Mouse (Mus musculus): ENCODE data around the gene Ascl4. TPM values are rescaled to one million over a fixed set of nuclear protein-coding genes. Genes with fewer than 3 reads are reported as not detected.

Ascl4 gene
- polyA plus RNA-seq, 1 experiment: not detected

DNA sequence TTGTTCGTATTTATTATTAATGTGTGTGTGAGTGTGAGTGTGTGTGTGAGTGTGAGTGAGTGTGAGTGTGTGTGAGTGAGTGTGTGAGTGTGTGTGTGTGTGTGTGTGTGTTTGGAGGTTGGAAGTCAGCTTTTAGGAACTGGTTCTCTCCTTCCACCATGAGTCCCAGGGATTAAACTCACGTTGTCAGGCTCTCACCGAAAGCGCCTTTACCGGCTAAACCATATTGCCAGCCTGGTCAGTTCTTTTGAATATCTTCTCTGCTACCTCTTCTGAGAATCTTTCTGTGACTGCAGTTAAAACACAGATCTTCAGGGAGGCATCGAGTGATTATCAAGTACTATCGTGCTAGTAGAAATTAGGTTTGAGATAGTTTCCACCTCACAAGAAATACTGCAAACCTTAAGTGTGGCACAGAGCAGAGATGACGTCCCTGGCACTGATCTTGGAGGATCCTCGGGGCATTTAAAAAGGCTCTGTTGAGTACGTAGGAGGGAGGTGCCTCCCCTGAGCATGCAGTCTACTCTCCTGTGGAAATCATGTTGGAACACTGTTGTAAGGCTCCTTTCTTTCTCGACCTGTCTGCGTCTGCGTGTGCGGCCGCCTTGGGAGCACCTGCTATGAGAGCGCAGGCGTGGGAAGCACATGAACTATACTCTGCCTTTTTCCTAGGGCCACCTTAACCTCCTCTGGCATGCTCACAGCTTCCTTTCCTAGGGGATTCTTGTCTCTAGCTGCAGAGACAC is 40.1 kb downstream of the Ascl4 start:
- TF ChIP-seq FOSL1 (IDR thresholded peaks at IDR 0.05; ENCODE audit: insufficient read depth, low read length, poor library complexity, severe bottlenecking) (no peak), MYOD1 (IDR thresholded peaks at IDR 0.05; ENCODE audit: control insufficient read depth, insufficient read length, low read depth) (no peak), USF1 (IDR thresholded peaks at IDR 0.05; ENCODE audit: low read depth) (no peak), MAX (IDR thresholded peaks at IDR 0.05) (no peak), MYOG (IDR thresholded peaks at IDR 0.05; ENCODE audit: control insufficient read depth, extremely low read depth, insufficient read length) (no peak), CEBPB (IDR thresholded peaks at IDR 0.05; ENCODE audit: low read depth) (no peak), CTCF (IDR thresholded peaks at IDR 0.05; ENCODE audit: control insufficient read depth, insufficient read depth, insufficient read length) (no peak)
- Histone ChIP-seq H3K36me3 (ENCODE audit: control insufficient read depth, insufficient read depth) (no peaks in the 10 kb centered on the region), H3ac (ENCODE audit: control insufficient read depth, insufficient read length, low read depth) (no peak overlapping the region), H3K27me3 (ENCODE audit: control insufficient read depth, insufficient read depth, insufficient read length) (peaks cover 26% of the 10 kb centered on the region), H3K79me2 (ENCODE audit: control insufficient read depth, insufficient read depth) (no peaks in the 10 kb centered on the region), H3K4me3 (ENCODE audit: insufficient read depth, poor library complexity, severe bottlenecking) (no peak overlapping the region), H3K79me3 (ENCODE audit: low read depth) (no peaks in the 10 kb centered on the region)

DNA sequence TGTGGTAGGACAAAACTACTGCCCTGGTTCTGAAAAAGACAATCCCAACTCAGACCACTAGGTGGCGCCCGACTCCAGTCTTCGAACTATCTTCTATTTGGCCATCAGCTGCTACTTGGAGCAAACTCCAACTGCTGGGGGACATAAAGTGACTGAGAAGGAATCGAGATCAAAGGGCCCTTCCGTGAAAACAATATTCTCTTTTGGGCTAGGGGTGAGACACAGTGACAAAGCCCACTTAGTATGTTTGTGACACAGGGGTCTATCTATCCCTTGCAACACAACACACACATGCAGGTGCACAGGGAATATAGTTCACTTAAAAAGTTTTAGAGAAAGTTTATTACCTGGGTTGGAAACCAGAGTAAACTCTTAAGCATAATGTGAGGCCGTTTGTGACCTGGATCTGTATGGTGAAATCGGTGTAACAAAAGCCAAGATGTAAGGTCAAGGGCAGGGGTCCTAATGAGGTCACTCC is 40.7 kb downstream of the Ascl4 start:
- Histone ChIP-seq H3K36me3 (ENCODE audit: control insufficient read depth, insufficient read depth) (no peaks in the 10 kb centered on the region), H3K4me3 (ENCODE audit: insufficient read depth, poor library complexity, severe bottlenecking) (no peak overlapping the region), H3K79me2 (ENCODE audit: control insufficient read depth, insufficient read depth) (no peaks in the 10 kb centered on the region), H3K27me3 (ENCODE audit: control insufficient read depth, insufficient read depth, insufficient read length) (peaks cover 30% of the 10 kb centered on the region), H3ac (ENCODE audit: control insufficient read depth, insufficient read length, low read depth) (no peak overlapping the region), H3K79me3 (ENCODE audit: low read depth) (no peaks in the 10 kb centered on the region)
- TF ChIP-seq MAX (IDR thresholded peaks at IDR 0.05): no peak
- TF ChIP-seq CTCF (IDR thresholded peaks at IDR 0.05; ENCODE audit: control insufficient read depth, insufficient read depth, insufficient read length): peak; percentile 57
- no peak for TF ChIP-seq FOSL1 (IDR thresholded peaks at IDR 0.05; ENCODE audit: insufficient read depth, low read length, poor library complexity, severe bottlenecking)

DNA sequence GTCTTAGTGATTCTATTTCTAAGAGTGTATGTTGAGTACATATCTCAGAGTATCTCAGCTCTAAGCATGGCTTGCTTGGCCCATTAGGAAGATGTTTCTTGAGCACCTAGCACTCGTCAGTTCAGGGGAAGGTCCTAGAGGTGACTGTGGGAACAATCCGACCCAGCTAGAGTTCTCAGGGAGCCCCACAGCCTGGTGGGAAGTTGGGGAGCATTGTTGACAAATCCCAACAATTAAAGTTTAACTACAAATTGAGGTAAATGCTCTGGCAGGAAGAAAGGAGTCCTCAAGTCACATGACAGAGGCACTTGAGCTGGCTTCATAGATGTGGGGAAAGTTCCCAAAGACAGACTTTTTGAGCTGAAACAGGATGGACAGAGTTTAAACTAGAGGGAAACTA is 41.2 kb downstream of the Ascl4 start:
- TF ChIP-seq MAX (IDR thresholded peaks at IDR 0.05) (no peak), MYOG (IDR thresholded peaks at IDR 0.05; ENCODE audit: control insufficient read depth, extremely low read depth, insufficient read length) (no peak), USF1 (IDR thresholded peaks at IDR 0.05; ENCODE audit: low read depth) (no peak), FOSL1 (IDR thresholded peaks at IDR 0.05; ENCODE audit: insufficient read depth, low read length, poor library complexity, severe bottlenecking) (no peak), CEBPB (IDR thresholded peaks at IDR 0.05; ENCODE audit: low read depth) (no peak), MYOD1 (IDR thresholded peaks at IDR 0.05; ENCODE audit: control insufficient read depth, insufficient read length, low read depth) (no peak), CTCF (IDR thresholded peaks at IDR 0.05; ENCODE audit: control insufficient read depth, insufficient read depth, insufficient read length) (no peak)

DNA sequence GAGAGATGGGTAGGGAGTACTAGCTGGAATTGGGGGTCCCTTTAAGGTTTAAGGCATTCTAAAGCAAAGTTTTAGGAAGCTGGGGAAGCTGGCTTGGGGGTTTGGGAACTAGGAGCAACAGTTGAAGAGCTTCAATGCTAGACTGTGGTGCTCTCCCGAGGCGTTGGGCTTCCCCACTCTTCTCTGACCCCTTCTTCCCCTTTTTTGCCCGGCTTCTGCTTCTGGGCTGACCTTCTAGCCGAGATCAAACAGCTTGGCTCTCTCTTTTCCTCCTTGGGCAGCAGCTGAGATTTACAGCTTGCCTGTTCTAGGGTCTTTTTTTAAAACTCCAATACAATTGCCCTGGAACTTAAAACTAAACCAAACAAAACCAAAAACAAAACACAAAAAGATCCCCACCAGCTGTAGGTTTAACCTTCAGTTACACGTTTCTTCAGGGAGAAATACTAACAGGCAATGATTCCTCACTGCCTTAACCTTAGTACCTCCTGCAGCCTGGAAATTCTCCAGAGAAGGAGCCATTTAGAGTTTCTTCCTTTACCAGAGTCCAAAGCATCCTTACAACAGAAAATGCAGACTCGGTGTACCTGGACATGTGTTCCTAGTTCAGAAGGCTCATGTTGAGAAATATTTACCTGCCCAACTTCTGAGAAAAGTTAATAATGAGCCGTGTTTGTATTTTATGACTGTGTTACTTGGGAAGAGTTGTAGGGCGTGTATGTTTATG is 42.6 kb downstream of the Ascl4 start:
- H3K4me3 ChIP-seq (ENCODE audit: insufficient read depth, poor library complexity, severe bottlenecking): no peak overlapping the region
- no peak overlapping the region for H3ac ChIP-seq (ENCODE audit: control insufficient read depth, insufficient read length, low read depth)
- H3K36me3 ChIP-seq (ENCODE audit: control insufficient read depth, insufficient read depth): no peaks in the 10 kb centered on the region
- no peaks in the 10 kb centered on the region for H3K79me3 ChIP-seq (ENCODE audit: low read depth)
- H3K79me2 ChIP-seq (ENCODE audit: control insufficient read depth, insufficient read depth): no peaks in the 10 kb centered on the region
- no peak for TF ChIP-seq CTCF (IDR thresholded peaks at IDR 0.05; ENCODE audit: control insufficient read depth, insufficient read depth, insufficient read length)
- no peak for TF ChIP-seq USF1 (IDR thresholded peaks at IDR 0.05; ENCODE audit: low read depth)
- no peak for TF ChIP-seq CEBPB (IDR thresholded peaks at IDR 0.05; ENCODE audit: low read depth)
- no peak for TF ChIP-seq FOSL1 (IDR thresholded peaks at IDR 0.05; ENCODE audit: insufficient read depth, low read length, poor library complexity, severe bottlenecking)
- TF ChIP-seq MYOG (IDR thresholded peaks at IDR 0.05; ENCODE audit: control insufficient read depth, extremely low read depth, insufficient read length): no peak
- TF ChIP-seq MYOD1 (IDR thresholded peaks at IDR 0.05; ENCODE audit: control insufficient read depth, insufficient read length, low read depth): no peak
- no peak for TF ChIP-seq MAX (IDR thresholded peaks at IDR 0.05)
- peaks cover 22% of the 10 kb centered on the region for H3K27me3 ChIP-seq (ENCODE audit: control insufficient read depth, insufficient read depth, insufficient read length)

More for the DNA sequence above, 41.2 kb downstream of the Ascl4 start:
- H3K36me3 ChIP-seq (ENCODE audit: control insufficient read depth, insufficient read depth): no peaks in the 10 kb centered on the region
- H3K4me3 ChIP-seq (ENCODE audit: insufficient read depth, poor library complexity, severe bottlenecking): no peak overlapping the region
- H3K79me3 ChIP-seq (ENCODE audit: low read depth): no peaks in the 10 kb centered on the region
- peaks cover 29% of the 10 kb centered on the region for H3K27me3 ChIP-seq (ENCODE audit: control insufficient read depth, insufficient read depth, insufficient read length)
- no peak overlapping the region for H3ac ChIP-seq (ENCODE audit: control insufficient read depth, insufficient read length, low read depth)
- H3K79me2 ChIP-seq (ENCODE audit: control insufficient read depth, insufficient read depth): no peaks in the 10 kb centered on the region

DNA sequence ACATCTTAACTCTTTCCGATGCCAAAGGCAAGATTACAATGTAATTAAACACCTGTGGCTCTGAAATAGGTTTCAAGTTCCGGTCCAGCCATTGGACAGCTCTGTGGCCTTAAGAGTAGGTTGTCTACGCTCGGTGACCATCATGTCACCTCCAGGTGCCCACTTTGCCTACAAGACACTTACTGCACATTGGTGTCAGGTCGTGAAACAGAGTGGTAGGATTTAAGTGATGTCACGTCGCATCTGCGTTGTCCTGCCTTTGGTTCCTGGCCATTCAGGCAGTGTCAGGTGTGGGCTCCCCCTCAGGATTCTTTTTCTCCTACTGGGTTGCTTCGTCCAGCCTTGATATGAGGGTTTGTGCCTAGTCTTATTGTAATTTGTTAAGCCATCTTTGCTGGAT is 44.3 kb downstream of the Ascl4 start:
- H3K36me3 ChIP-seq (ENCODE audit: control insufficient read depth, insufficient read depth): no peaks in the 10 kb centered on the region
- no peak overlapping the region for H3K4me3 ChIP-seq (ENCODE audit: insufficient read depth, poor library complexity, severe bottlenecking)
- no peaks in the 10 kb centered on the region for H3K79me2 ChIP-seq (ENCODE audit: control insufficient read depth, insufficient read depth)
- TF ChIP-seq MAX (IDR thresholded peaks at IDR 0.05): no peak
- no peak for TF ChIP-seq MYOD1 (IDR thresholded peaks at IDR 0.05; ENCODE audit: control insufficient read depth, insufficient read length, low read depth)
- TF ChIP-seq MYOG (IDR thresholded peaks at IDR 0.05; ENCODE audit: control insufficient read depth, extremely low read depth, insufficient read length): no peak
- no peak for TF ChIP-seq CTCF (IDR thresholded peaks at IDR 0.05; ENCODE audit: control insufficient read depth, insufficient read depth, insufficient read length)
- TF ChIP-seq CEBPB (IDR thresholded peaks at IDR 0.05; ENCODE audit: low read depth): no peak
- no peak for TF ChIP-seq FOSL1 (IDR thresholded peaks at IDR 0.05; ENCODE audit: insufficient read depth, low read length, poor library complexity, severe bottlenecking)
- TF ChIP-seq USF1 (IDR thresholded peaks at IDR 0.05; ENCODE audit: low read depth): no peak
- H3ac ChIP-seq (ENCODE audit: control insufficient read depth, insufficient read length, low read depth): no peak overlapping the region
- peaks cover 15% of the 10 kb centered on the region for H3K27me3 ChIP-seq (ENCODE audit: control insufficient read depth, insufficient read depth, insufficient read length)
- no peaks in the 10 kb centered on the region for H3K79me3 ChIP-seq (ENCODE audit: low read depth)

All from C2C12 (cell line).